Mouse (Mus musculus) gastrocnemius, postnatal 36 days (tissue): ENCODE data around the gene Intu. TPM values are rescaled to one million over a fixed set of nuclear protein-coding genes. Genes with fewer than 3 reads are reported as not detected.
A peak's percentile ranks its signal among the peaks of the same experiment; 100 is the strongest.

Experiments used
- DNase-seq, 2 experiments: peaks; one replicate each; pipeline ENCODE4 v3.0.0; 2022
- intact Hi-C: fragments of 180-260 bp; cut with DNase I; formaldehyde crosslinking; loops from one replicate; pipeline ENCODE4 v1.15.1; 2025
- total RNA-seq, 2 experiments: library from RNA; stranded (reverse); gene quantifications; 2 replicates each; pipeline ENCODE4 v1.2.3; 2021

The Intu gene
- total RNA-seq, 2 experiments from 2014 or later, result 1.0 to 1.8 TPM

DNA sequence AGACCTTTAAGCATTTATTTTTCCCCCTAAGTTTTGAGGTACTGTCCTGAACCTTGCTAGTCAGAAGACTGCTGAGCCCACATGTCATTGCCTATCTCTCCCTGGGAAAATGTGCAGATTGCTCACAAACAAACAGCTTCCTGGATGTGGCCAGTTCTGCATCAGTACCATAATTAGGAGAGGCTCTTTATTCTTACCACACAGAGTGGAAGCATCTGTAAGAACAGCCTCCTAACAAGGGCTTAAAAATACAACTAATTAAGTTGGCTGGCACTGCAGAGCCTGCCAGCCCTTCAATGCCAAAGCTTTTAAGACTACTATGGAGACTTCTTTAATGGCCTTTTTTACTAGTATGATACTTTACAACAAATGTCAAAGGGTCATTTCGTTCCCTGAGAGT, 142.4 kb downstream of the Intu start:
- intact Hi-C loops, result no loop called here
- DNase-seq, result no peak

DNA sequence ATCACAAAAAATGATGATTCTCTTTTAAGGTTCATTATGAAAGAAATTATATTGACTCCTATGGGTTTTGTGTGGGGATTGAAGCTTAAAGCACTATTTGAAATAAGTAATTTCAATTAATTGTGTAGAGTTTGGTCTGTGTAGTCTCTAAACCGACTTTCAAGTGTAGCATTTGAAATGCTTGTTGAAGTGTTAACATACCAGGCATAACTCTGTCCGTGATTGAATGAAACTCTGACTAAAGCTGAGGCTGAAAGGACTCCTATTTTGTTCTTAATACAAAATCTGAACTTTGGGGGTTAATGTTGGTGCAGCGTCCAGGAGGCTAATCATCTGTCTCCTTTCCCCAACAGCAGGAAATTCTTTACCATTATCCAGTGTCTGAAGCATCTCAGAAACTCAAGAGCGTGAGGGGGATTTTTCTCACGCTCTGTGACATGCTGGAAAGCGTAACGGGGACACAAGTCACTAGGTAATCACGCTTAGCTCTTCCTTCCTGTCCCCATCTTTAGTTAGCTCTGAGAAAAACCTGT, 143.9 kb downstream of the Intu start:
- intact Hi-C loops, result no loop called here

DNA sequence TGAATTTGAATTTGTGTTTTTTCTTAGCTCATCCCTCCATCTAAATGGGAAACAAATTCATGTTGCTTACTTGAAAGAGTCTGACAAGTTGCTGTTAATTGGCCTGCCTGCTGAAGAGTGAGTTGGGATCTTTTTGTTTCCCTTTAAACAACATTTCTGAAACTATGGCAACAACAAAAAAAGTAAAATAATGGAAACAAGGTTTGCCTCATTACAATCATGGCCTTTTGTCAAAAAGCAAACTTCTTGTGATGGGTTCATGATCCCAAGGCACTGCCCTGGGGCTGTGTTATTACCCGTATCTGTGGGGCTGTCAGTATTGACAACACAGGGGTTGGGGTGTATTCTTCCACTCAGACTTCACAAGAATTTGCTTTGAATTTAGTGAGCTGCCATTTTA, 147.8 kb downstream of the Intu start:
- DNase-seq, result no peak
- intact Hi-C loops, result no loop called here

More for the DNA sequence above, 143.9 kb downstream of the Intu start:
- DNase-seq, result no peak

GRCm38 (mm10) chr3:40682404-40682803, 151.3 kb downstream of the Intu start:
- intact Hi-C loops, result no loop called here
- peak in 1 of 2 experiments; percentile 30 for DNase-seq

DNA sequence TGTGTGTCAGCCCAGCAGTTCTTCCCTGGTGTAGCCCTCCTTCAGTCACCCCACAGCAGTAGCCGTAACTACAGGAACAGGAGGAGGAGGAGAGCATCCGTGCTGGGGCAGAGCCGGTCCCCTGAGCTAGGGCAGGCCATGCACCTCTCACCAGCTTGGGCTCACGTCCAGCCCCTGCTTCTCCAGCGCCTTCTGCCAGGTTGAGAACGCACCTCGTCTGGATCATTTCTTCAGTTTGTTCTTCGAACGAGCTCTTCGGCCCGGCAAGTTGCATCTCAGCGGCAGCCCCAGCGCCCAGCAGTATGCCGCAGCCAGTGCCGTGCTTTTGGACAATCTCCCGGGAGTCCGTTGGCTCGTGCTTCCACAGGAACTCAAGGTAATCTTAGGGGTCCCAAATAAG, 152.1 kb downstream of the Intu start:
- intact Hi-C loops, result no loop called here
- no peak for DNase-seq

- intact Hi-C loops, result no loop called here
- no peak for DNase-seq
These were observed 154.9 kb downstream of the Intu start for GRCm38 (mm10) chr3:40685855-40686515.

- DNase-seq, result no peak
- intact Hi-C loops, result no loop called here
These were observed 155.8 kb downstream of the Intu start for GRCm38 (mm10) chr3:40686836-40687235.

- no peak for DNase-seq
- intact Hi-C loops, result no loop called here
These were observed 156.5 kb downstream of the Intu start for GRCm38 (mm10) chr3:40687588-40687987.

DNA sequence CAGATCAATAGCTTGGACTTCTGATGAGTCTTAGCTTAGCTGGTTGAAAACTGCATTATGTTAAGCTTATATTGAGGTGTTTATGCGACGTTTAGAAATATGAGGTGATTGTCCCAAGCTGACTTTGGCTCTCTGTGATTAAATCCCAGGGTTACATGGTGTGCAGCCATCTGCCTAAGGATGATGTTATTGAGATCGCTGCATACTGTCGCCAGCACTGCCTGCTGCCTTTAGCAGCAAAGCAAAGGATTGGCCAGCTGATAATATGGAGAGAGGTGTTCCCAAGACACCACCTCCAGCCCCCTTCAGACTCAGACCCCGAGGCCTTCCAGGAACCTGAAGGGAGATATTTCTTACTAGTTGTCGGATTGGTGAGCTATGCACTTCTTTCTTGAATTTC, 160.5 kb downstream of the Intu start:
- intact Hi-C loops, result no loop called here
- DNase-seq, result no peak

DNA sequence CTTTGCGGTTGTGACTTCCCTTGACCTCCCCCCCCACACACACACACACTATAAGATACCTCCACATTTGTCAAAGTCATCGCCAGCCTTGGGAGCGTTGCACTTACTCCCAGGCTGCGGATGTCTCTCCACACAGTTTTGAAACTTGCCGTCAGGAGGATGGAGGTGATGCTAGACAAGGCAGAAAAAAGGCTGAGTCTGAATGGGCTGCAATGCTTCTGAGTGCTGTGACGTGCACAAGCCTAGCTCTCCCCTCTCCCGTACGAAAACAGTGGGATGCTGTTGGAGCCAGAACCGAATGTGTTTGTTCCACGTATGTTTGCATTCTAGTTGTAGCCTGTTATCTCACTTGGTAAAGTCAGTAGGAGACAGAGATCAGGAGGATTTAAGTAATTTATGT, 162.3 kb downstream of the Intu start:
- no peak for DNase-seq
- intact Hi-C loops, result no loop called here

- intact Hi-C loops, result no loop called here
- DNase-seq, result no peak
These were observed 162.9 kb downstream of the Intu start for GRCm38 (mm10) chr3:40693960-40694359.

GRCm38 (mm10) chr3:40694438-40694837, 163.4 kb downstream of the Intu start:
- no peak for DNase-seq

DNA sequence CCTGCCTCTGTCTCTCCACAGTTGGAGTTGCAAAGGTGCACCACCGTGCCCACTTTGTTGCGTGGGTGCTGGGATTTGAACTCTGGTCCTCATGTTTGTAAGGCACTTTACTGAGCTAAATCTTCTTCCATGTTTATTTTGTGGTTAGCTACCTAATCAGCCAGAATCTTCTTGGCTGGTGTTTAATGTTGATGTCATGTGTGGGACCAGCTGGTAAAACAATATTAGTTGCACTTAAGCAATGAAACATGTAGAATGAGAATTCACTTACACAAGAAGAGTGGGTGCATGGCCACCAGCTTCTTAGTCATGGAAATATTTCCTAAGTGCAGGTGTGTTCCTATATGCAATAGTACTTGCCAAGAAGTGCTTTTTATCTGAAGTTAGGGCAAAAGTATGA, 164.1 kb downstream of the Intu start:
- intact Hi-C loops, result no loop called here
- DNase-seq, result no peak

More at GRCm38 (mm10) chr3:40694438-40694837, 163.4 kb downstream of the Intu start:
- intact Hi-C loops, result no loop called here

GRCm38 (mm10) chr3:40698834-40699233, 167.7 kb downstream of the Intu start:
- no peak for DNase-seq
- intact Hi-C loops, result no loop called here

- intact Hi-C loops, result no loop called here
- DNase-seq, result no peak
These were observed 173.8 kb downstream of the Intu start for GRCm38 (mm10) chr3:40704816-40705430.

- intact Hi-C loops, result no loop called here
These were observed 177.6 kb downstream of the Intu start, which contains the start of gene Slc25a31 for GRCm38 (mm10) chr3:40708655-40709054. TSS of gene Slc25a31 (plus strand) at chr3:40708855.

GRCm38 (mm10) chr3:40716056-40716455, 185.0 kb downstream of the Intu start:
- intact Hi-C loops, result no loop called here
- DNase-seq, result no peak

More at GRCm38 (mm10) chr3:40708655-40709054, 177.6 kb downstream of the Intu start, which contains the start of gene Slc25a31:
- no peak for DNase-seq

DNA sequence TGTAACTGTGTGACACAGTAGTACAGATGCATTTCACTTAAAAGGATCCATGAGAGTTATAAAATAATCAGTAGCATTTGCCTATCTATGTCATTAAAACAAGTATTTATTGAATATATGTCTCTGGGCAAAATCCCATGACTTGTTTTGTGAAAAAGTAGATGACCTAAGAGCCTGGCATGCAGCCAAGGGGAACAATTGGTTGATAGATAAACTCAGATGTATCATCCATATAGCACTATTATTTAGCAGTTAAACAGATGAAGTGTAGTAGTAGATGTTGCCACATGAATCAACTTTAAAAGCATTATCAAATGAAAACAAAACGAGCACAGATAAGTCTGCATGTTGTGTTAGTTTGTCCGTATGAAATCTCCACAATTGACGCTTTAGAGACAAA, 187.9 kb downstream of the Intu start:
- intact Hi-C loops, result no loop called here
- no peak for DNase-seq

DNA sequence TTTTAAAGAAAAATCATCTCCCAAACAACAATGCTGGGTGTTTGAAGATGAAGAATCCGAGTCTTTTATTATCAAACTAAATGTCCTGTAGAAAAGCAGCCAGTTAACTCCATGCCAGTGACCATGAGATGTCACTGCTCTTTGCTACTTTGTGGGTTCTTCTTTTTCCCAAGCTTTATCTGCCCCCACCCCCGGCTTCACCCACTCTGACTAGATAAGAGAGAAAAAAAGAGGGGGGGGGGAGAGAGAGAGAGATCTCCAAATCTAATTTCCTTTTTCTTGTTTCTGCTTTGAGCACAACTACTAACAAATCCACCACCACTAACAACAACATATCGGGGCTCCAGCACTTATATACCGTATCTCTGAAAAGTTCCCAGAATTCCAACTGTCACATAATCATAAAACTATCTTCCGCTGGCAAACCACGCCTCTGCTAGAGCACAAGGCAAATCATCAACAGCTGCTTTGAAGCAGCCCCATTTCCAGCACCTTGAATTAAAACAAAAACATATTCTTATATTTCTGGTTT, 207.4 kb downstream of the Intu start:
- no peak for DNase-seq
- intact Hi-C loops, result no loop called here

DNA sequence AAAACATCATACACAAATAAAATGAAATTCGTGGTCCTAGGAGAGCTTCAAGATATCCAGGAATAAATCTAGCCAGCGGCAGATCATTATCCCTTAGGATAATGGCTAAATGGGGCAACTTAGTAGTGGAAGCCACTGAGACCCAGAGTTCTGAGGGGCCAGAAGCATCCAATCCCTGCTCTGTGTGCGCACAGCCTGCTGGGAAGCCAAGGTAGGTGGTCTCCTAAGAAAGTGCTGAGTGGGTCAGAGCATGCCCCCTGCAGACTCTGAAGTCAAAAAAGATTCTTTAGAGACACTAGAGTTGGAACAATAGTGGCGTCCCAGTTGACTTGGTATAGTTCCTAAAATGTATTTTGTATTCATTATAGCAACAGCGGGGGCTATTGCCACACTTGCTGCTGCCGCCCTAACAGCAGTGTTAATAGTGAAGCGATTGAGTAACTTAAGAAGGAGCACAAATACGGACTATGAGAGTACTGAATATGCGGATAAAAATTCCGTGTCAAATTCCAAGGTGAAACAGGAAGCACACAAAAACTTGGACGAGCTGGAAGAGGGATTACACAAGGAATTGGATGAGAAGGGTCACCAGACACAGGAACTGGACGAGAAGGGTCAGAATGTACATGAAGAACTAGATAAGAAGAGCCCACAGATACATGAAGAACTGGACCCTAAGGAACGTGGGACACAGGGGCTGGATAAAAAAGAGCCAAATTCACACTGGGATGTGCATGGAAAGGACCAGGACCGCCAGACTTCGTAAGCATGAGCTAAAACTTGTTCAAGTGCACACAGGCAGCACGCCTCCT, 213.1 kb downstream of the Intu start, which contains the start of gene Hspa4l:
Hspa4l (plus strand) TSS at position 472 of the 812 bp plus-strand sequence.
- no peak for DNase-seq
- intact Hi-C loops, result no loop called here
